Mouse (Mus musculus): Measurements from ENCODE around the gene Fam213b. TPM values are rescaled to one million over a fixed set of nuclear protein-coding genes. Genes with fewer than 3 reads are reported as not detected.

Gene Fam213b
- polyA plus RNA-seq, 1 experiment = 30.7 TPM

DNA sequence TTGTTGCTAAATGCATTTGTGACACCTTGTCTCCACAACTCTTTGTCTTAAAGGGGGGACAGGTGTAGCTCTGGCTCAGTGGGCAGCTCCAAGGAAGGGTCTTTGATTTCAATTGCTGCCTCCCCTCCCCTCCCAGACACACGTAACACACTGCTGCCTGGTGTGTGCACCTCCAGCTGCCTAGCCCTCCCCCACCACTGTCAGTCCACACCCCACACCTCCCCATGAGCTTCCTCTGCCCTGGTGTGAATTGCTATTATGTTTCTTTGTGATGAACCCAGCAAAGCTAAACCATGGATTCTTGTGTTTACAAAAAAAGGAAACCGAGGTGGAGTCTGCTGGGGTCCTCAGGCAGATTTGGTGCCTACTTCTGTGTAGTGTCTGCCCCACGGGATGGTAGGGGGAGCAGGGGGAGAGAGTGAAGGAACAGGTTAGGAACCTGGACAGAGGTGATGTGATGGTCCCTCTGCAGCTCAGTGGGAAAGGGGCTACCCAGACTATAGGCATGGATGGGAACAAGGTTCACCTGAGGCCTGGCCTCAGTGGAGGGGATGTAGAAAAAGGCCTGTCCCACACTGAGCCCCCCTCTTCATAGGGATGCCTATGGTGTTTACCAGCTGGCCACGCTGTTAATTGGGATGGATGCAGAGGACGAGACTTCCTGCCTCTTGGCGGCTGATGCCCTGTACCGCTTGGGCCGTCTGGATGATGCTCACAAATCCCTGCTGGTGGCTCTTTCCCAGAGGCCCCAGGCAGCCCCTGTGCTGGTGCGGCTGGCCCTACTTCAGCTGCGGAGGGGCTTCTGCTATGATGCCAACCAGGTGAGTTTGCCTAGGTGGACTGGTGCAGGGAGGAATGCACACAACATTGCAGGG lies 41.3 kb downstream of the Fam213b start:
- no peak for TF ChIP-seq CTCF (IDR thresholded peaks at IDR 0.05; ENCODE audit: borderline replicate concordance, extremely low read depth, insufficient read depth, insufficient read length)
- TF ChIP-seq POLR2A (IDR thresholded peaks at IDR 0.05; ENCODE audit: borderline replicate concordance, extremely low read depth, insufficient read depth, insufficient read length, poor library complexity, severe bottlenecking) = no peak
- DNase-seq (ENCODE audit: low read depth) = no peak

- DNase-seq (ENCODE audit: low read depth) = no peak
- no peak for TF ChIP-seq POLR2A (IDR thresholded peaks at IDR 0.05; ENCODE audit: borderline replicate concordance, extremely low read depth, insufficient read depth, insufficient read length, poor library complexity, severe bottlenecking)
- TF ChIP-seq CTCF (IDR thresholded peaks at IDR 0.05; ENCODE audit: borderline replicate concordance, extremely low read depth, insufficient read depth, insufficient read length) = peak; percentile 19; the same call in 1 of the 2 replicates
Measured at GRCm38 (mm10) chr4:154856882-154857281, 42.1 kb downstream of the Fam213b start.

DNA sequence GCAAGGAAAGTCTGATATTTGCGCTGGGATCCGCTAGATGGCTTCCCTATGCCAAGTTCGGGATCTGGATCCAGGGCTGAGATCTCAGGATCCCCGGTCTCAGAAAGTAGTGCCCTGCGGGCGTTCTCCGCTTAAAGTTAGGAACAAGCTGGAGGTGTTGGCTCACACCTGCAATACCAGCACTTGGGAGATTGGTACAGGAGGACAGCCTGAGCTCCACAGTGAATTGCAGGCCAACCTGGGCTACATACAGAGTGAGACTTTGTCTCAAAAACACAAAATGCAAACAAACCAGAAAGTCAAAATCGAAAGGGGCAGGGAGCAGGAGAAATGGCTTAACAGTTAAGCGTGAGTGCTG lies 42.5 kb downstream of the Fam213b start:
- DNase-seq (ENCODE audit: low read depth) = no peak
- no peak for TF ChIP-seq POLR2A (IDR thresholded peaks at IDR 0.05; ENCODE audit: borderline replicate concordance, extremely low read depth, insufficient read depth, insufficient read length, poor library complexity, severe bottlenecking)
- no peak for TF ChIP-seq CTCF (IDR thresholded peaks at IDR 0.05; ENCODE audit: borderline replicate concordance, extremely low read depth, insufficient read depth, insufficient read length)

DNA sequence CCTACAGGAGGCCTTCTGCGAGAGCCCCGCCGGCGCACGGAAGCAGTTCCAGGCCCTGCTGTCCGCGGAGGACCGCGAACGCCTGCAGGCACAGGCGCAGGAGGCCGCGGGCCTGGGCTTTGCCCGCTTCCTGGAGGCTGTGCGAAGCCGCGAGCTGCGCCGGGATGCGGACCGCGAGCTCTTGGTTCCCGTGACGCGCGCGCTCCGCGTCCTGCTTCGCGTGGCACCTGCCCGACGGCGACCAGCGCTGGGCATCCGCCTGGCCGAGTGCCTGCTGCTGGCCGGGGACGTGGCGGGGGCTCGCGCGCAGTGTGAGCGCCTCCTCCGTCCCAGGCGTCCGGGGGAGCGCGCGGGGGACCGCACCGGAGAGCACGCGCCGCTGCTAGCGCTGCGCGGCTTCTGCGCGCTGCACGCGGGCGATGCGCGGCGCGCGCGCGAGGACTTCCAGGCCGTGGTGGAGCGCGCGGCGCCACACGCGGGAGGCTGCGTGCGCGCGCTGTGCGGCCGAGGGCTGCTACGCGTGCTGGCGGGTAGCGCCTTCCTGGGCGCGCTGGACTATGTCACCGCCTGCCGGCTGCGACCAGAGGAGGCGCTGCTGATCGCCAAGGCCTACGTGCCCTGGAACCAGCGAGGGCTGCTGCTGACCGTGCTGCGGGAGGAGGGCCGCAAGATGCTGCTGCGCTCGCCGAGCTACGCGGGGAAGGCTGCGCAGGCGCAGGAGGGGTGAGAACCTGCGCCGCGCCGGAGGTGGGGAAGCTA lies 43.0 kb downstream of the Fam213b start:
- DNase-seq (ENCODE audit: low read depth) = peak; percentile 98
- TF ChIP-seq CTCF (IDR thresholded peaks at IDR 0.05; ENCODE audit: borderline replicate concordance, extremely low read depth, insufficient read depth, insufficient read length) = peak; percentile 65
- TF ChIP-seq POLR2A (IDR thresholded peaks at IDR 0.05; ENCODE audit: borderline replicate concordance, extremely low read depth, insufficient read depth, insufficient read length, poor library complexity, severe bottlenecking) = peak; percentile 70; the same call in 1 of the 2 replicates

GRCm38 (mm10) chr4:154854676-154855345 lies 44.1 kb downstream of the Fam213b start:
- DNase-seq (ENCODE audit: low read depth) = no peak
- TF ChIP-seq CTCF (IDR thresholded peaks at IDR 0.05; ENCODE audit: borderline replicate concordance, extremely low read depth, insufficient read depth, insufficient read length) = no peak
- no peak for TF ChIP-seq POLR2A (IDR thresholded peaks at IDR 0.05; ENCODE audit: borderline replicate concordance, extremely low read depth, insufficient read depth, insufficient read length, poor library complexity, severe bottlenecking)

DNA sequence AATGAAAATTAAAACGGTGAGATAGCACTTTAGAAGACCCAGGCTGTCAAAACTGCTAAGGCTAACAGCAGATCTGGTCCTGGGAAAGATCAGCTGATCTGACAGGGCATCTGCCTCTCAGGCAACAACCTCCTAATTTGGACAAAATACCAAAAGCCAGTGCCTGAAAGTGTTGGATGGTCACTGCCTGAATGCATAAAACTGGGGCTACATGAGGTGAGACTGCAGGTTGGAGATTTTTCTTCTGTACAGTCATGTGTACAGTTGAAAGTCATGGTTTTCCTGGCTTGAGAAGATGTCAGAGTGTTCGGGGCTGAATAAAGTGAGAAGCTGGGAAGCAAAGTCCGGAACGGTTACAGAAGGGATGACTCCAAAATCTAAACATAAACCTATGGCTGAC lies 45.1 kb downstream of the Fam213b start:
- TF ChIP-seq CTCF (IDR thresholded peaks at IDR 0.05; ENCODE audit: borderline replicate concordance, extremely low read depth, insufficient read depth, insufficient read length) (no peak), POLR2A (IDR thresholded peaks at IDR 0.05; ENCODE audit: borderline replicate concordance, extremely low read depth, insufficient read depth, insufficient read length, poor library complexity, severe bottlenecking) (no peak)
- no peak for DNase-seq (ENCODE audit: low read depth)

DNA sequence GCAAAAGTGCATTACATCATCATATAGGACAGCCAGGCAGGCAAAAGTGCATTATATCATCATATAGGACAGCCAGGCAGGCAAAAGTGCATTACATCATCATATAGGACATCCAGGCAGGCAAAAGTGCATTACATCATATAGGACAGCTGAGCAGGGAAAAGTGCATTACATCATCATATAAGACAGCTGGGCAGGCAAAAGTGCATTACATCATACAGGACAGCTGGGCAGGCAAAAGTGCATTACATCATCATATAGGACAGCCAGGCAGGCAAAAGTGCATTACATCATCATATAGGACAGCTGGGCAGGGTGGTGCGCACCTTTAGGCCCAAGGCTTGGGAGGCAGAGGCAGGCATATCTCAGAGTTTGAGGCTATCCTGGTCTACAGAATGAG lies 46.2 kb downstream of the Fam213b start:
- TF ChIP-seq CTCF (IDR thresholded peaks at IDR 0.05; ENCODE audit: borderline replicate concordance, extremely low read depth, insufficient read depth, insufficient read length) = no peak
- TF ChIP-seq POLR2A (IDR thresholded peaks at IDR 0.05; ENCODE audit: borderline replicate concordance, extremely low read depth, insufficient read depth, insufficient read length, poor library complexity, severe bottlenecking) = no peak
- no peak for DNase-seq (ENCODE audit: low read depth)

Other genes starting within 250 kb of the Fam213b start
- gene Actrt2, start 231.3 kb downstream of the Fam213b start, polyA plus RNA-seq (2012; rRNA removed) = not detected in 2 replicates
- gene Ttc34, start 61.7 kb downstream of the Fam213b start, polyA plus RNA-seq (2012; rRNA removed) = 0.50 and 1.00 TPM in 2 replicates
- gene Mmel1, start 29.6 kb downstream of the Fam213b start, polyA plus RNA-seq (2012; rRNA removed) = 0.29 and 0.30 TPM in 2 replicates
- 0.79 and 1.8 TPM in 2 replicates for gene Tnfrsf14, start 29.4 kb upstream of the Fam213b start, polyA plus RNA-seq (2012; rRNA removed)
- 76.0 and 114 TPM in 2 replicates for gene Hes5, start 61.8 kb upstream of the Fam213b start, polyA plus RNA-seq (2012; rRNA removed)
- 68.0 and 95.5 TPM in 2 replicates for gene Pank4, start 65.0 kb upstream of the Fam213b start, polyA plus RNA-seq (2012; rRNA removed)
- 33.7 and 37.6 TPM in 2 replicates for gene Plch2, start 157.6 kb upstream of the Fam213b start, polyA plus RNA-seq (2012; rRNA removed)
- gene Pex10, start 167.9 kb upstream of the Fam213b start, polyA plus RNA-seq (2012; rRNA removed) = 19.2 and 27.0 TPM in 2 replicates
- 84.0 and 95.7 TPM in 2 replicates for gene Rer1, start 187.2 kb upstream of the Fam213b start, polyA plus RNA-seq (2012; rRNA removed)
- gene Morn1, start 187.4 kb upstream of the Fam213b start, polyA plus RNA-seq (2012; rRNA removed) = 8.0 and 12.6 TPM in 2 replicates